Mouse (Mus musculus): ENCODE data around the gene Actn1. TPM values are rescaled to one million over a fixed set of nuclear protein-coding genes. Genes with fewer than 3 reads are reported as not detected.

Gene Actn1
- polyA plus RNA-seq, 1 experiment from 2014 or later = 7.9 TPM

DNA sequence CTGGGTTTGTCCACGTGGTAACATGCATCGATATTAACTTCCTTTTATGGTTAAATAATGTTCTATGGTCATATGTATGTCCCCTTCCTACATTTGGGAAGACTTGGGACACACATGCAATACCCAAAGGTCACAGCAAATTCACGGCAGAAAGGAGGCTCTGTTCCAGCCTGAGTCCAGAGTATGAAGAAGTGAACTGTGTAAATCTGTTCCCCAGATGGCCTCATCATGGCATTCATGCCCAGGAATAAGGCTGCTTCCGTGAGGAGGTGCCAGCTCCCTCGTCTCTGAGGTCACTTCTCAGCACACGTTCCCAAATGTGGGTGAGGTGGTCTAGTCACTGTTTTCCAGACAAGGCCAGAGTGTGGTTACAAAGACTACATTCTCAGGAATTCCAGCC, 122.9 kb downstream of the Actn1 start:
- H3K36me3 ChIP-seq (ENCODE audit: control insufficient read depth, insufficient read depth, low read length) = no peaks in the 10 kb centered on the region
- ATAC-seq (ENCODE audit: low FRiP score, low TSS enrichment) = no peak
- peaks cover 1% of the 10 kb centered on the region for H3K4me1 ChIP-seq (ENCODE audit: control insufficient read depth, insufficient read depth, low read length)
- H3K4me3 ChIP-seq (replicated peaks; ENCODE audit: low read depth, low read length) = no peak overlapping the region
- H3K27ac ChIP-seq (replicated peaks; ENCODE audit: low read depth, low read length) = no peak overlapping the region
- no peak overlapping the region for H3K9ac ChIP-seq (replicated peaks; ENCODE audit: low read length)
- 89% methylated on average over 6 of the region's 6 CpGs for whole genome bisulfite sequencing
- H3K4me2 ChIP-seq (ENCODE audit: low read length) = no peak overlapping the region
- no peaks in the 10 kb centered on the region for H3K27me3 ChIP-seq (ENCODE audit: control insufficient read depth, insufficient read depth, low read length)
- H3K9me3 ChIP-seq (ENCODE audit: control insufficient read depth, low read length) = no peaks in the 10 kb centered on the region
- DNase-seq = no peak

DNA sequence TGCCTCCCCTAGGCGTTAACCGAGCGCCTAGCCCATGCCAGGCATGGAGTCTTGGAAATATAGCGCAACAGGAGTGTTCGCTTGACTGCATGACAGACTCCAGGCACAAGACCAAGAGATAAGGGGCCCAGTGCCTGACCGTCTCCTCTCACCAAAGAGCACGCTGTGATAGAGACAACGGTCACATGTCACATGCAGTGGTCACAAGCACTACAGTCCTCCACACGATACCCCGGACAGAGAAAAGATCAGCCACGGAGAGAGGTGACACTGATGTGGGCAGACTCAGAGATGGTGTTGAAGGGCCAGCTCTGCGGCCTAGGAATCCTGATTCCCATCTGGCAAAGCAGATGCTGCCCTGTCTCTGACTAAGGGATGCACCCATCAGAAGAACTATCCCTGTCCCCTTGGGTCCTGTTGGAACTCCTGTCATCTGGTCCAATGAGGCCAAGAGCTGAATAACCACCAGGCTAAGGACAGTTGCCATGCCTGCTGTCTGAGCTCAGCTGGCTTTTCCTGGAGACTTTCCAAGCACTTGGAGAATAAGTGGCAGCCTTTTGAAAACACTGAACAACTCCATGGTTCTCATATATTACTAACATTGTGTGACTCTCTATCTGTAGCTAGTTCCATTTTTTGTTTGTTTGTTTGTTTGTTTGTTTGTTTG, 123.8 kb downstream of the Actn1 start:
- peaks cover 10% of the 10 kb centered on the region for H3K4me1 ChIP-seq (ENCODE audit: control insufficient read depth, insufficient read depth, low read length)
- H3K27ac ChIP-seq (replicated peaks; ENCODE audit: low read depth, low read length) = no peak overlapping the region
- 89% methylated on average over 12 of the region's 12 CpGs for WGBS
- ATAC-seq (ENCODE audit: low FRiP score, low TSS enrichment) (no peak), DNase-seq (peak; percentile 40)
- no peaks in the 10 kb centered on the region for H3K9me3 ChIP-seq (ENCODE audit: control insufficient read depth, low read length)
- H3K27me3 ChIP-seq (ENCODE audit: control insufficient read depth, insufficient read depth, low read length) = no peaks in the 10 kb centered on the region
- no peaks in the 10 kb centered on the region for H3K36me3 ChIP-seq (ENCODE audit: control insufficient read depth, insufficient read depth, low read length)
- H3K4me3 ChIP-seq (replicated peaks; ENCODE audit: low read depth, low read length) = no peak overlapping the region
- no peak overlapping the region for H3K9ac ChIP-seq (replicated peaks; ENCODE audit: low read length)
- H3K4me2 ChIP-seq (ENCODE audit: low read length) = no peak overlapping the region

DNA sequence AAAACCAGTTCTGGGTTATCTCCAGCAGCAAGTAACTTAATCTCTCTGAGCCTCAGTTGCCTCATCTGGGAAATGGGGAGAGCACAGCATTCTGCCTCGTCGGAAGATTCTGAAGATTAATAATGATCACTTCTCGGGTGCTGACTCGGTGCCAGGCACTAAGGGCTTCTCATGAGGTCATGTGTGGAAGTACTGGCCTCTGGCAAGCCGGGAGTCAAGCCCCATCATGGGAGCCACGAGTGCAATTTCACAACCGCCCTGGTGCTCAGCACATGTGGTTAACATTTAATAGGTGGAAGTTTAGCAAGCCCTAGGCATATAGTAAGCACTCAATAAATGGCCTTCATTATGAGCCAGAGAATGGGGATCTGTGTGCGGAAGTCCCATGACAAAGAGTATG, 125.0 kb downstream of the Actn1 start:
- Histone ChIP-seq H3K9me3 (ENCODE audit: control insufficient read depth, low read length) (no peaks in the 10 kb centered on the region), H3K4me2 (ENCODE audit: low read length) (no peak overlapping the region), H3K4me3 (replicated peaks; ENCODE audit: low read depth, low read length) (no peak overlapping the region), H3K27me3 (ENCODE audit: control insufficient read depth, insufficient read depth, low read length) (no peaks in the 10 kb centered on the region), H3K36me3 (ENCODE audit: control insufficient read depth, insufficient read depth, low read length) (no peaks in the 10 kb centered on the region), H3K4me1 (ENCODE audit: control insufficient read depth, insufficient read depth, low read length) (peaks cover 19% of the 10 kb centered on the region), H3K27ac (replicated peaks; ENCODE audit: low read depth, low read length) (no peak overlapping the region), H3K9ac (replicated peaks; ENCODE audit: low read length) (no peak overlapping the region)
- WGBS = 89% methylated on average over 8 of the region's 8 CpGs
- DNase-seq (no peak), ATAC-seq (ENCODE audit: low FRiP score, low TSS enrichment) (no peak)

DNA sequence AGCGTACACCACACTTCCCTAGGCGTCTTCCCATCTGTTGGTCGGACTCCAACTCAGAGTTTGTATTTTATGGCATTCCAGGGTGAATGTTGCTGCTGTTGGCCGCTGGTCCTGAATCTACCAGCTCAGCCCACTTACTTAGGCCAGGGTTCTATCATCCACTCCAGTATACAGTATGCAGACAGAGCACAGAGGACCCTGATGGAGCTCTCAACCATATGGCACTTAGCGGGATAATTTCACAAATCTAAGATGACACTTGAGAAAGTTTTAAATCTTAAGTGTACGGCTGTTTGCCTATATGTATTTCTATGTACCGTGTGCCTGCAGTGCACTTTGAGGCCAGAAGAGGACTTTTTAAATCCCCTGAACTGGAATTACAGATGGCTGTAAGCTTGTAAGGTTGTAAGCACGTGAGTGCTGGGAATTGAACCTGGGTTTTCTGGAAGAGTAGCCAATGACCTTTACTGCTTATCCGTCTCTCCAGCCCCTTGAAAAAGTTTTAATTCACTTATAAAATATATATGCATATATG, 127.1 kb downstream of the Actn1 start:
- 39% methylated on average over 9 of the region's 9 CpGs for WGBS
- DNase-seq = peak; percentile 44
- no peaks in the 10 kb centered on the region for H3K9me3 ChIP-seq (ENCODE audit: control insufficient read depth, low read length)

DNA sequence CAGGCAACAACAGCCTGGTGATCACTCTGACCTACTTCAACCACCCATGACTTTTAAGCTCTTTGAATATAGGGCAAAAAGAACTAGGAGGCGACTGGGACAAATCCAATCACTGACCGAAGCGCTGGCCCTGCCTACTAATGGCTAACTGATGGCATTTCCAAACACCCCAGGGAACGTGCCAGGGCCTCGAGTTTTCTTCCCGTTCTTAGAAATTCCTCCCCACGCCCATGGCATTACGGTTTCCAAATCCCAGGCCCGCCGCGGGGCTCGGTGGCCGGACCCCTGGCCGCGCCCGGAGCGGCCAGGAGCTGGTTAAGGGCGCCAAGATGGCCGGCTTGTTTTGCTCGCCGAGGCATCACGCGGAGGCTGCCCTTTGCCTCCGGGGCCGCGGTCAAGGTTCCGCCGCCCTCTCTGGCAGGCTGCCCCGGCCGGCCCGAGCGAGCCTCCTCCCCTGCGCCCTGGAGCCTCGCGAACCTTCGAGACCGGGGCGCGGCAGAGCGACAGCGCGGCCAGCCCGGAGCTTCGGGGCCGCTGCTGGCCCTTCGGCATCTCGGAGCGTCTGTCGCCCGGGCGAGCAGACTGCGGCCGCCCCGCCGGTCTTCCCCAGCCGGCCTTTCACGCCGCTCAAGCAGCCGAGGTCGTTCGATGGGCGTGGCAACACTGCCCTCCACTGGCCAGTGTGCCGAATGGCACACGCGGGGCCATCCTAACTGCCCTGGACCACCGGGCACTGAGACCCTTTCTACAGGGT, 127.7 kb downstream of the Actn1 start:
- Histone ChIP-seq H3K36me3 (ENCODE audit: control insufficient read depth, insufficient read depth, low read length) (no peaks in the 10 kb centered on the region), H3K4me2 (ENCODE audit: low read length) (peak overlapping the region; percentile 77), H3K4me3 (replicated peaks; ENCODE audit: low read depth, low read length) (peak overlapping the region; percentile 66), H3K27ac (replicated peaks; ENCODE audit: low read depth, low read length) (peak overlapping the region; percentile 98), H3K27me3 (ENCODE audit: control insufficient read depth, insufficient read depth, low read length) (no peaks in the 10 kb centered on the region), H3K9me3 (ENCODE audit: control insufficient read depth, low read length) (no peaks in the 10 kb centered on the region), H3K9ac (replicated peaks; ENCODE audit: low read length) (peak overlapping the region; percentile 97), H3K4me1 (ENCODE audit: control insufficient read depth, insufficient read depth, low read length) (peaks cover 24% of the 10 kb centered on the region)
- WGBS = 1% methylated on average over 66 of the region's 66 CpGs
- peak; percentile 88 for ATAC-seq (ENCODE audit: low FRiP score, low TSS enrichment)
- DNase-seq = peak; percentile 94

More for the DNA sequence above, 127.1 kb downstream of the Actn1 start:
- H3K9ac ChIP-seq (replicated peaks; ENCODE audit: low read length) = no peak overlapping the region
- no peak overlapping the region for H3K4me3 ChIP-seq (replicated peaks; ENCODE audit: low read depth, low read length)
- peak overlapping the region; percentile 77; the same call in 1 of the 2 replicates for H3K4me2 ChIP-seq (ENCODE audit: low read length)
- H3K4me1 ChIP-seq (ENCODE audit: control insufficient read depth, insufficient read depth, low read length) = peaks cover 24% of the 10 kb centered on the region
- peak; percentile 38; the same call in 1 of the 2 replicates for ATAC-seq (ENCODE audit: low FRiP score, low TSS enrichment)
- no peak overlapping the region for H3K27ac ChIP-seq (replicated peaks; ENCODE audit: low read depth, low read length)
- no peaks in the 10 kb centered on the region for H3K27me3 ChIP-seq (ENCODE audit: control insufficient read depth, insufficient read depth, low read length)
- H3K36me3 ChIP-seq (ENCODE audit: control insufficient read depth, insufficient read depth, low read length) = no peaks in the 10 kb centered on the region

DNA sequence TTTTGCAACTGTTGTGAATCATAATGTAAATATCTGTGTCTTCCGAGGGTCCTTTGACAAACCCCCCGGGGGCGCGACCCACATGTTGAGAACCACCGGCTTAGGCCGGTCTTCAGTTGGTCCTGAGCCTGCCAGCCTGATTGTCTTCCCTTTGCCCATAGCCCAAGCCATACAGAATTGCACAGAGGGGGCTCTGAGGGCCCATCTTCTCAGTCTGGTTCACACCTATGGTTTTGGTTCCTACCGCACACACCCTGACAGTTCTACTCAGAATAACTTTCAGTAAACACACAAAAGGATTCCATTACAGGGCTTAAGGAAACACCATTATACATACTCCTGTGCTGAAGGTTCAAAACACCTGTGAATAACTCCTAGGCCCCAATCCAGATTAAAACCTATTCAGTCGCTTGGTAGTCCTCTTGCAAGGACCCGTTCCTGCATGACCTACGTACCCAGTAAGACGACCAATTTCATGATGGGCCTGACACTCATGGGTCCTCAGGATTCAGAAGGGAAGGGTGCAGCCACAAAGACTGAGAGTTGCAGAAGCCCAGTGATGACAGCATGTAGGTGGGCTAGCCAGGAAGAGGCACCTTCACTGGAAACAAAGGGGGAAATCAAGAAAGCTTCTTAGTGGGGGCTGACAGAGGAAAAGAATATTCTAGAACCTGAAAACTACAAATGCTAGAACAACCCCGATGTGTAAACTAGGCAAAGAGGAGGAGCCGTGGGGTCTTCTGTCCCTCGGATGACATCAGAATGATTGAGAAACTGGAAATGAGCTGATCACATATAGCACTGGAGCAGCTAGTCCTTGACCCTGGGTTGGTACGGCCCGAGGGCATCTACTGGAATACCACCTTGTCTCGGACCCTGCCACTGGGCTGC, 128.6 kb downstream of the Actn1 start:
- Histone ChIP-seq H3K27ac (replicated peaks; ENCODE audit: low read depth, low read length) (peak overlapping the region; percentile 98), H3K9me3 (ENCODE audit: control insufficient read depth, low read length) (no peaks in the 10 kb centered on the region), H3K36me3 (ENCODE audit: control insufficient read depth, insufficient read depth, low read length) (no peaks in the 10 kb centered on the region), H3K27me3 (ENCODE audit: control insufficient read depth, insufficient read depth, low read length) (no peaks in the 10 kb centered on the region), H3K4me1 (ENCODE audit: control insufficient read depth, insufficient read depth, low read length) (peaks cover 24% of the 10 kb centered on the region), H3K4me2 (ENCODE audit: low read length) (peak overlapping the region; percentile 77), H3K9ac (replicated peaks; ENCODE audit: low read length) (peak overlapping the region; percentile 97), H3K4me3 (replicated peaks; ENCODE audit: low read depth, low read length) (peak overlapping the region; percentile 66)
- DNase-seq = no peak
- 50% methylated on average over 17 of the region's 17 CpGs for WGBS
- ATAC-seq (ENCODE audit: low FRiP score, low TSS enrichment) = 0 out of 2 replicates have a peak, but pooled peaks have one; percentile 3

DNA sequence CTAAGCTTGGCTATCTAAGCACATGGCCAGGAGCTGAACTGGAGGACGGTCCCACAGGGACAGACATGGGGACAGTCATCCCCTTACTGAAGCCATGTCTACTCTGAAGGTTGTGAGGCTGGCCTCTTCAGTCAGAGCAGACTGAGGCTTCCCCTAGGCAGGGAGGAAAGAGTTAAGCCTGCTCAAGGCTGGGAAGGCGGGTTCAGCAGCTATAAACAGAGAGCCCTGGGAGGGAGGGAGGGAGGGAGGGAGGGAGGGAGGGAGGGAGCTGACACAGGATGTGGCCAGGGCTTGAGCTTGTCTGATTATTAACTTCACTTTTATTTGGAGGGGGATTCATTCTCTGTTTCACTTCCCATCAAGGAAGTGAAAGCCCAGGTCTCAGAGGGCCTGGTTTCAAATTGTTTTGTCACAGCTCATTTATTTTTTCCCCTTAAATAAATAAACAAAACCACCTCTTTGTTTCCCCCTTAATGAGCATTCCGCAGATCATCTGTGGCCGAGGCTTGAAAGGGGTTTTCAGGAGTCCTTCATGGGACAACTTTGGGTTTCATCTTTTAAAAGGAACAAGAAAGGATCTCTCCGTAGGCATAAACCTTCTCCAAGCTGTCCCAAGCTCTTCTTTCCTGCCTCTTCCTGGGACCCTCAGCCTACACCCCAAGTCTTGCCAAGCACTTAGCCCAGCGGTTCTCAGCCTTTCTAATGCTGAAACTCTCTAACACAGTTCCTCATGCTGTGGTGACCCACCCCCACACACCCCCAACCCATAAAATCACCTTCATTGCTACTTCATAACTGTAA, 129.4 kb downstream of the Actn1 start:
- H3K9ac ChIP-seq (replicated peaks; ENCODE audit: low read length) = 0 out of 2 replicates have a peak overlapping the region, but pooled peaks have one; percentile 1
- DNase-seq = peak; percentile 78
- H3K4me2 ChIP-seq (ENCODE audit: low read length) = peak overlapping the region; percentile 77
- 14% methylated on average over 6 of the region's 6 CpGs for WGBS
- no peaks in the 10 kb centered on the region for H3K27me3 ChIP-seq (ENCODE audit: control insufficient read depth, insufficient read depth, low read length)
- H3K4me1 ChIP-seq (ENCODE audit: control insufficient read depth, insufficient read depth, low read length) = peaks cover 24% of the 10 kb centered on the region
- peak overlapping the region; percentile 98 for H3K27ac ChIP-seq (replicated peaks; ENCODE audit: low read depth, low read length)
- ATAC-seq (ENCODE audit: low FRiP score, low TSS enrichment) = peak; percentile 49
- no peaks in the 10 kb centered on the region for H3K9me3 ChIP-seq (ENCODE audit: control insufficient read depth, low read length)
- no peak overlapping the region for H3K4me3 ChIP-seq (replicated peaks; ENCODE audit: low read depth, low read length)
- no peaks in the 10 kb centered on the region for H3K36me3 ChIP-seq (ENCODE audit: control insufficient read depth, insufficient read depth, low read length)

DNA sequence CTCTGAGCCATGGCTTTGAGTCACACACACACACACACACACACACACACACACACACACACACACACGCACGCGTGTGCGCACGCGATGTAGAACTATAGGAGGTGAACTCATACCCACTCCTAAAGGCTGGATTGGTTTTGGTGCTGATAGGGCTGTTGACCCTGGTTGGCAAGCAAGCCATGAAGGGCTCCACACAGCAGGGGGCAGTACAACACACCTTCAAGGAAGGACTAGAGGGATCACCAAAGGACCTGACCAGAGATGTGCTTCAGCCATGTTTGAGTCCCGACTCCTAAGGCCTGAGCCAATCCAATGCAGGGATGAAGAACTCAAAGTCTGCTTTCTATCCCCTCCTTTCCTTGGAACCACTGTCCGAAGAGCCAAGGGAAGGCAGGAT, 130.6 kb downstream of the Actn1 start:
- H3K9ac ChIP-seq (replicated peaks; ENCODE audit: low read length) = no peak overlapping the region
- no peak overlapping the region for H3K4me3 ChIP-seq (replicated peaks; ENCODE audit: low read depth, low read length)
- H3K36me3 ChIP-seq (ENCODE audit: control insufficient read depth, insufficient read depth, low read length) = no peaks in the 10 kb centered on the region
- no peak overlapping the region for H3K27ac ChIP-seq (replicated peaks; ENCODE audit: low read depth, low read length)
- DNase-seq (no peak), ATAC-seq (ENCODE audit: low FRiP score, low TSS enrichment) (no peak)
- peaks cover 24% of the 10 kb centered on the region for H3K4me1 ChIP-seq (ENCODE audit: control insufficient read depth, insufficient read depth, low read length)
- WGBS = 98% methylated on average over 8 of the region's 8 CpGs
- H3K4me2 ChIP-seq (ENCODE audit: low read length) = no peak overlapping the region
- no peaks in the 10 kb centered on the region for H3K9me3 ChIP-seq (ENCODE audit: control insufficient read depth, low read length)
- no peaks in the 10 kb centered on the region for H3K27me3 ChIP-seq (ENCODE audit: control insufficient read depth, insufficient read depth, low read length)

Measured in midbrain, embryonic 14.5 days (tissue).